Mouse (Mus musculus): Measurements from ENCODE around the gene Peli1.

Peli1 gene

DNA sequence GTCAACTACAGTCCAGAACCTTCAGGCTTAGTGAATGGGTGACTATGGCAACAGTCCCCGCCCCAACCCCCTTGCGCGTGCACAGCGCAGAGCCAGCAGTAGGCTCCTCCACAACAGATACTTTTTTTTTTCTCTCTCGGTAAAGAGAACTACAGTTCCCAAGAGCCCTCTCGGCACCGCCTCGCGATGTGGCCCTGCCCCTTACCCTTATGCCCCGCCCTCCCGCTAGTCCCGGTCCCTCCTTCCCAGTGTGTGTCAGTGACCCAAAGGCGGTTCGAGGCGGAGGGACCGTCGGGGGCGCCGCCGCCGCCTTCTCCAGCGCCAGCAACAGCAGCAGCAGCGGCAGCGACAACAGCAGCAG, at the start of gene Peli1:
Peli1 (plus strand) TSS at position 225 of the 361 bp plus-strand sequence.
- peak; percentile 91 for DNase-seq (ENCODE audit: low read depth, low spot score)

GRCm38 (mm10) chr11:21042590-21042989, 48.5 kb upstream of the Peli1 start:
- no peak for DNase-seq (ENCODE audit: low read depth, low spot score)

- no peak for DNase-seq (ENCODE audit: low read depth, low spot score)
Observed at GRCm38 (mm10) chr11:21046188-21046587, 44.9 kb upstream of the Peli1 start.

GRCm38 (mm10) chr11:21047921-21048320, 43.2 kb upstream of the Peli1 start:
- DNase-seq (ENCODE audit: low read depth, low spot score) = no peak

GRCm38 (mm10) chr11:21051716-21052115, 39.4 kb upstream of the Peli1 start:
- DNase-seq (ENCODE audit: low read depth, low spot score) = no peak

DNA sequence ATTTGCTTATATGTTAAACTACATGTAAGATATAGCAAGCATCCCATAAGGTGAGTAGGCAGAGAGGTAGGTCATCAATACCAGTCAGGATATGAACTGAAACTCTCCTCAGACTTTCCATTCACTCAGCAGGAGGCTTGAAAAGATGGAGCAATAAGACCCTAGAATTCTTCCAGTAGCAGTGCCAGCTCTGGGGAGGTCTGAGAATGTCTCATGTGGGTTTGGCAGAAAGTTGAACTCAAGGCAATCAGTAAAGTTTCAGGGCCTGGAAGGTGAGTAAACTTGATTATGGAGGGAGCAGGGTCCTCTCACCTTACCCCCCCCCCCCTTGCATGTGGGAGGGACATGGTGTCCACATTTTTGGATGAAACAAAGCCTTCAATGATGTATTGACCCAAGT, 36.5 kb upstream of the Peli1 start:
- DNase-seq (ENCODE audit: low read depth, low spot score) = no peak

DNA sequence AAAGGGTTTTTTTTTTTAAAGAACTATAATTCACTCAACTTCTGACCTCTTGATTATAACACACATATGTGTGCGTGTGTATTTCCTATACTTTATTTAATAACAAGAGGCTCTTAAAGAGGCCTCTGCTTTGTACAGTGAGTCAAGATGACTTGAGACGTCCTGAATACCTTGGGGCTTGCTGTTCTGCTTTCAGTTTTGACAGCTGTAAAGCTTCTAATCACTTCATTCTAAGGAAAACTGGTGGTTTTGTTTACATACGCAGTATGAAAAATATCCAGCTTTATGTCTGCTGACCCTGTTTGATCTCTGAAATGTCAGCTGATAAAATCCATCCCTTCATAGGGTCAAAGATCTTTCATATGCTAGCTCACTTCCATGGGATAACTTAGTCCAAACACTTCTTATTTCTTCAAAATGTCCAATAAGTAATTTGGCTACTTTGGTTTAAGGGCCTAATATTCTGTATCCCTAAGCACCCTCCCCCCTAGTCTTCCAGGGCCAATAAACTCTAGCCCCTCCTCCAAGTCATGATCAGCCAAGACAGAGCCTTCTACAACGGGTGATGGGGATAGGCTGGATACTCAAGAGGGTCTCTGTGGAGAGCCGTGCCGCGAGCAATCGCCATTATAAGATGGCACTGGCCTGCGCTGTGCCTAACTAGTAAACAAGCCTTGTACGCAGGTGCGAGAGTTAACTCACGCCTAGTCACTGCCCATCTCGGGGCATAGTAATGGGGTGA, 34.8 kb upstream of the Peli1 start:
- no peak for DNase-seq (ENCODE audit: low read depth, low spot score)

- DNase-seq (ENCODE audit: low read depth, low spot score) = no peak
Observed at GRCm38 (mm10) chr11:21057511-21058414, 33.3 kb upstream of the Peli1 start.

DNA sequence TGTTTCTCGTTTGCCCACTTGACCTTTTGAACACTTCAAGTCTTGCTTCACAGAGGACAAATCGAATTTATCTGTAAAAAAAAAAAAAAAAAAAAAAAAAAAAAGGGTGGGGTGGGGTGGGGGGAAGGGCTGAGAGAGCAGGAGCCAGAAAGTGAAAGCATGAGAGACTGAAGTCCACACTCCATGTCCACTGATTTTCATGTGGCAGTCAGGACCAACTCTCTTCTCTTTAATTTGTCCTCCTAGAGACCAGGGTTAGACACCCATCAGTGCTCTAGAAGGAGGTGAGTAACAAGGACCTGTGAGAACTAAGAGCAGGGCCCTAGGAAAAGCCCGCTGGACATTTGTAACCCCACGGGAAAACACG, 32.7 kb upstream of the Peli1 start:
- DNase-seq (ENCODE audit: low read depth, low spot score) = no peak

- no peak for DNase-seq (ENCODE audit: low read depth, low spot score)
Observed at GRCm38 (mm10) chr11:21060386-21061074, 30.6 kb upstream of the Peli1 start.

DNA sequence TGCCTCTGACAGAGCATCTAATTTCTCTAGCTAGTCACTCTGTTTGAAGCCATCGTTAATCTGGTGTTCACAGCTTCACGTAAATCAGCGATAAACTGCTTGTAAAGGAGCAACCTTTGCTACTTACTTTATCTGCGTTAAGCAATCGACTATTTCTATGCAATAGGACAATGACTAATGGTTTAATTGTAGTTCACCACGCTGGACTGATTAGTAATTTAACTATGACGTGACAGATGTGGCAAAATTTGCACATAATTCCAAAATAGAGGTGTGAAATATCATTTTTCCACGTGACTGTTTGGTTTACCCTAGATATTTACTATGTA, 30.1 kb upstream of the Peli1 start:
- no peak for DNase-seq (ENCODE audit: low read depth, low spot score)

- no peak for DNase-seq (ENCODE audit: low read depth, low spot score)
Observed at GRCm38 (mm10) chr11:21061431-21061830, 29.7 kb upstream of the Peli1 start.

- no peak for DNase-seq (ENCODE audit: low read depth, low spot score)
Observed at GRCm38 (mm10) chr11:21062071-21062470, 29.0 kb upstream of the Peli1 start.

- no peak for DNase-seq (ENCODE audit: low read depth, low spot score)
Observed at GRCm38 (mm10) chr11:21063271-21063670, 27.8 kb upstream of the Peli1 start.

DNA sequence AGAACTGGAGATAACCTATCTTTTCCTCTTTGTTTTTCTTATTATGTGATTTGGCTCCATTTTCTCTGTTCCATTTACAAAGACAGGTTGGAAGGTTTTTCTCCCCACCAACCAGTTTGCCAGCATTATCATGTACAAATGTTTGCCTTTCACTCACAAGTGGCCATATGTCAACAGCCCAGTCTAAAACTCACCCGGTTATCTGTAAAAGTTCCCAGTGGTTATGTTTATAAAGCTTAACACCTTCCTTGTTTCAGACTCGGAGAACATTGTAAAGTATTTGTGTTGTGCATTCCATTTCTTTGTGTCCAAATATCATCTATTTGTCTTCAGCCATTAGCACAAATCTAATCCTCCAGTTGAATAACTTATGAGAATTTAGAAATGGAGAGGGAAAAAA, 11.7 kb upstream of the Peli1 start:
- no peak for DNase-seq (ENCODE audit: low read depth, low spot score)

- no peak for DNase-seq (ENCODE audit: low read depth, low spot score)
Observed at GRCm38 (mm10) chr11:21079851-21080362, 11.2 kb upstream of the Peli1 start.

DNA sequence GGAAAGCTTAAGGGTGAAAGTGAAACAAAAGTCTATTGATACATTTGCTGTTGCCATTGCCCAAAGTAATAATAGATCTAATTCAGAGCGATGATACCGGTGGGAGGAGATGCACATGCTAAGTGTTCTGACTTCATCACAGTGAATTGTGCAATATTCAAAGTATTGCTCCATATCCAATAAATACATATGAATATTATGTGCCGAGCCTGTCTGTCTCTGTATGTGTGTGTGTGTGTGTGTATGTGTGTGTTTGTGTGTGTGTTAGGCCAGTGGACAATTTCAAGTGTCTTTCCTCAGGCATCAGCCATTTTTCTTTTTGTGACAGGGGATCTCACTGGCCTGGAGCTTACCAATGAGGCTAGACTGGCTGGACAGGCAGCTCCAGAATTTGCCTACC, 9.9 kb upstream of the Peli1 start:
- no peak for DNase-seq (ENCODE audit: low read depth, low spot score)

- DNase-seq (ENCODE audit: low read depth, low spot score) = peak; percentile 38
Observed at GRCm38 (mm10) chr11:21082711-21083110, 8.4 kb upstream of the Peli1 start.

GRCm38 (mm10) chr11:21088356-21088755, 2.7 kb upstream of the Peli1 start:
- DNase-seq (ENCODE audit: low read depth, low spot score) = no peak

DNA sequence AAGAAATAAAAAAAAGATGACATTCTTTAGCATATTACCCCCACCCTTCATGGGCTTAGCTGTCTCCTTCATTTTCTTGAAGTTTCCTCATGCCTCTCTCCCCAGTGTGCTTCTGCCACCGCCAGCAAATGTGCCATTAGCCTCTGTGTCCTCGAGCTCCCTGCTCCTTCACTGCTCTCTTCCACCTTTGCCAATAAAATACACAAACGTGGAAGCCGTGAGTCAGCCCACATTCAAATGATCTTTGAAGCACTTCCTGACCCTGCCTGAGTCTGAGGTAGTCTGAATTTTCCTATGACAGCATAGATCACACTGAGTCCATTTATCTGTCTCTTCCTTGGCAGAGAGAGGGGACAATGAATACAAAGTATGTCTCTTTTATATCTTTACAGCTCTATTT, 1.5 kb upstream of the Peli1 start:
- no peak for DNase-seq (ENCODE audit: low read depth, low spot score)

DNA sequence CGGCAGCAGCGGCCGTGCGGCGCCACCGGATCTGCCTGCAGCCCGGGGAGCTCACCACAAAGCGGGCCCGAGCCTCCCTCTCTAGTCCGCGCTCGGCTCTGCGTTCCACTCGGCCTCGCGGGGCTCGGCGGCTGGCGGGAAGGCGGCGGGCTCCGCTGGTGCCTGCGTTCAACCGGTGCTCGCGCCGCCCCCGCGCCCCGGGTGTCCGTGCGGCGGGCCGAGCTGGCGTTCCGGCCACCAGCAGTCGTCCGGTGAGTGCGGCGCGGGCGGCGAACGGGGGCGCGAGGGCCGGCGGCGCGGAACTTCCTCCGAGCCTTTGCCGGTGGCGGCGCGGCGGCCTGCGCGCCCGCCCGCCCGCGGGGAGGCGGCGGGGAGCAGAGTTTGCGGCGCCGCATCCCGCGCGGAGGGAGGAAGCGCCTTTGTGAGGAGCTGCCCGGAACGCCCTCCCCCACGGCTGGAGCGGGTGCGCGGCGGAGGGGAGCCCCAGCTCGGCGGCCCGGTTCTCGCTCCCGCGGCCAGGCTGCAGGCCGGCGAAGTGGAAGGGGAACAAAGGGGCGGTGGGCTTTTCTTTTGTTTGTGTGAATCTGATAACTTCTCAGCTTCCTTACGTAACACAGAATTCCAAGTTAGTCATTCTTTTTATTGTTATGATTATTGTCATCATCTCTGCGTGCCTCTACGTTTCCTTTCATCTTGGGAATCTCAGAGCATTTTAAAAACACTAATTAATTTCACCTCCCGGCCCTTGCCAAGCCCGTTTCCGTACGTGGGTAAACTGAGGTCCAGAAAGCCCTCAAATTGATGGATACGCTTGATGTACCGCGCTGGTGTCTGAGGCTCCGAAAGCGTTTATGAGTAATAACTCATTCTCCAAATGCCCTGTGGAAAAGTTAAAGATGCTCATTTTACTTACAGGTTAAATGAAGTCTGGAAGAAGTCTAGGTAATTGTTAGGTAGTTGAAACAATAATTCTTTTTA, 626 bp downstream of the Peli1 start:
- peak; percentile 52 for DNase-seq (ENCODE audit: low read depth, low spot score)

All from c-Kit-negative CD71-positive TER-119-positive erythroid progenitor cells, embryonic 14.5 days (primary cell).